Mouse (Mus musculus) liver, adult 2 months (tissue): ENCODE measurements around the gene Cacng3. TPM values are rescaled to one million over a fixed set of nuclear protein-coding genes. Genes with fewer than 3 reads are reported as not detected.
A peak's percentile ranks its signal among the peaks of the same experiment; 100 is the strongest.

Source experiments
- DNase-seq: peaks from one replicate; pipeline ENCODE4 v3.0.0-alpha.2; 2011; ENCODE audit warnings: low read depth, low spot score; ENCODE audit errors: extremely low read depth
- H3K27ac ChIP-seq: fragments of 200-500 bp; replicated peaks from 2 replicates; pipeline ENCODE4 v1.5.1; 2012; ENCODE audit warnings: low read depth, mild to moderate bottlenecking, control low read depth, inconsistent platforms, low read length; ENCODE audit not compliant: insufficient read depth
- H3K27me3 ChIP-seq: fragments of 200-500 bp; 2 replicates; pipeline ENCODE4 v1.6.1; 2012; ENCODE audit warnings: mild to moderate bottlenecking, moderate library complexity, low read length, inconsistent platforms; ENCODE audit not compliant: control insufficient read depth, insufficient read depth
- H3K36me3 ChIP-seq: fragments of 200-500 bp; 2 replicates; pipeline ENCODE4 v1.6.1; 2012; ENCODE audit warnings: low read length, inconsistent platforms; ENCODE audit not compliant: control insufficient read depth, insufficient read depth
- H3K4me1 ChIP-seq: fragments of 200-500 bp; 2 replicates; pipeline ENCODE4 v1.6.1; 2011; ENCODE audit warnings: low read length; ENCODE audit not compliant: control insufficient read depth, insufficient read depth
- H3K4me3 ChIP-seq: fragments of 200-500 bp; 2 replicates; pipeline ENCODE4 v1.5.1; 2011; ENCODE audit warnings: low read depth, mild to moderate bottlenecking, control low read depth, low read length, moderate library complexity; ENCODE audit not compliant: insufficient read depth
- H3K79me2 ChIP-seq: fragments of 200-500 bp; 2 replicates; pipeline ENCODE4 v1.6.1; 2012; ENCODE audit warnings: inconsistent platforms, mild to moderate bottlenecking, low read length, moderate library complexity; ENCODE audit not compliant: control insufficient read depth, insufficient read depth
- H3K9ac ChIP-seq: fragments of 200-500 bp; 2 replicates; pipeline ENCODE4 v1.6.1; 2012; ENCODE audit warnings: low read depth, mild to moderate bottlenecking, control low read depth, inconsistent platforms, low read length
- CTCF ChIP-seq: fragments of 200-500 bp; IDR thresholded peaks from 2 replicates; pipeline ENCODE4 v1.5.1; 2011; ENCODE audit warnings: low read depth, low read length, control low read depth
- POLR2A ChIP-seq: fragments of 200-500 bp; IDR thresholded peaks from 2 replicates; pipeline ENCODE4 v1.6.1; 2011; ENCODE audit warnings: low read length, control low read depth; ENCODE audit not compliant: insufficient read depth; ENCODE audit errors: extremely low read depth
- WGBS: fragments of 180-500 bp; shearing (Covaris S2); methylation state at CpG from one replicate; pipeline ENCODE4 v1.1.7; 2018; 5-methylcytosine and 5-hydroxymethylcytosine counted together
- polyA plus RNA-seq: library from polyadenylated mRNA; depleted of rRNA; stranded (reverse); fragments of >200 nt; gene quantifications from 2 replicates; pipeline ENCODE4 v1.2.3, GENCODE M21; 2012
- total RNA-seq: library from RNA; depleted of rRNA; stranded (reverse); fragments of >200 nt; gene quantifications from 2 replicates; pipeline ENCODE4 v1.2.3, GENCODE M21; 2014

The Cacng3 gene
- total and polyA plus RNA-seq, 2 experiments = not detected

DNA sequence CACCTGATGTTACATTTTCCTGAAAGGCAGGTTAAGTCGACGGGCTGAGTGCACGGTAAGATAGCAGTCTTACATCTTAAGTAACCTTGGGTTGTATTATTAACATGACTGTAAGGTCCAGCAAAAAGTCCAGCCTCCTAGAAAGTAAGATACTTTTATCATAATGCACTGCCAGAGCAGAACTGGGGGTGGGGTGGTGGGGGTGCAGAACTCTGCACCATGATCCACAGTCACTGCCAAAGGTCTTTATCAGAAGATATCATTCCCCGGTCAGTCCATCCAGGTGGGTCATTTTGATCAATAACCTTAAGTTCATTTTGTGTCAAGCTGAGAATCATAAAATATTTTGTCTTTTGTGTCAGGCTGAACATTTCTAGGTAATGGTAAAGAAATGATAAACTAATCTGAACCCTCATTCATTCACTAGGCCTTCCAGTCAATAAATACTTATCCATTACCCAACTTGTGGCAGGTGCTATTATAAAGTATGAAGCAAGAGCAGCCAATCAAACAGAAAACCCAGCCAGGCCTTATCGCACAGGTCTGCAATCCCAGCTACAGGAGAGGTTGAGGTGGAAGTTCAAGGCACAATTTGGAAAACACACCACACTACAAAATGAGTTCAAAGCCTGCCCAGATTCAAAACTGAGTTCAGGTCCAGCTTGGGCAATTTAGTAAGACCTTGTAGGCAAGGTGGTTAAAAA, 12.7 kb upstream of the Cacng3 start:
- WGBS = 37% methylated on average over 5 of the region's 5 CpGs
- Histone ChIP-seq H3K4me1 (peaks cover 10% of the 10 kb centered on the region), H3K4me3 (no peak overlapping the region), H3K27ac (peak overlapping the region; percentile 56; the same call in 1 of the 2 replicates), H3K79me2 (no peaks in the 10 kb centered on the region), H3K9ac (no peak overlapping the region), H3K27me3 (no peaks in the 10 kb centered on the region), H3K36me3 (no peaks in the 10 kb centered on the region)
- peak; percentile 99 for DNase-seq
- TF ChIP-seq CTCF (no peak), POLR2A (no peak)

DNA sequence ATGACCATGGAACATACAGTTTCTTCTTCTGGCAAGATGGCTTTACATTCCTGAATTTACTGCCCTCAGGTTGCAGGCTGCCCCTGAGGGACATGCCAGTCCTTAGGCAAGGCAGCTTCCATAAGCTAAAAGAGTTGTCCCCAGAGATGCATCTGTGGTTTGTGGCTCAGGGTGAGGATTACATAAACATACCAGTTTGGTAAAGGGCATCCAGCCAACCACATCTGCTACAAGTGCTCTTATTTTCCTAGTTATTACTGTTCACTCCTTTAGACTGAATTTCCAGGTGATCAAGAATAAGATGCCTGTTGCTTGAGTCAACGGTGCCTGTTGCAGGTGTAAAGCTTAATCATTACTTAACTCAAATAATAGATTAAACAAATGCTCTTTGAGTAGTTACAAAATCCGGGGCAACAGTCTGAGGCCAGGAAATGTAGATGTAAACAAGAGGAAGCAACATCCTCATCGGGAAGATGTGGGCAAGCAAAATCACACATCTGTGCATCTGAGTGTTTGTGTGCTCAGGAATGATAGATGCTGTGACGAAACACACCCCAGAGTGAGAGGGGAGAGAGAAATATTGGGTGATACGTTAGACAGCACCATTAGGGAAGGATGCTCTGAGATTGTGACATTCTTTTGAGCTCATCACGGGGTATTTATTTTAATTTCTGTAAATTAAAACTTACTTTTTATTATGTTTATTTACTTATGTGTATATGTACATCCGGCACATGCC, 4.8 kb upstream of the Cacng3 start:
- TF ChIP-seq POLR2A (no peak), CTCF (no peak)
- peak; percentile 79 for DNase-seq
- Histone ChIP-seq H3K36me3 (no peaks in the 10 kb centered on the region), H3K27ac (no peak overlapping the region), H3K4me1 (peaks cover 6% of the 10 kb centered on the region), H3K9ac (no peak overlapping the region), H3K4me3 (no peak overlapping the region), H3K27me3 (no peaks in the 10 kb centered on the region), H3K79me2 (no peaks in the 10 kb centered on the region)
- 29% methylated on average over 7 of the region's 7 CpGs for WGBS

DNA sequence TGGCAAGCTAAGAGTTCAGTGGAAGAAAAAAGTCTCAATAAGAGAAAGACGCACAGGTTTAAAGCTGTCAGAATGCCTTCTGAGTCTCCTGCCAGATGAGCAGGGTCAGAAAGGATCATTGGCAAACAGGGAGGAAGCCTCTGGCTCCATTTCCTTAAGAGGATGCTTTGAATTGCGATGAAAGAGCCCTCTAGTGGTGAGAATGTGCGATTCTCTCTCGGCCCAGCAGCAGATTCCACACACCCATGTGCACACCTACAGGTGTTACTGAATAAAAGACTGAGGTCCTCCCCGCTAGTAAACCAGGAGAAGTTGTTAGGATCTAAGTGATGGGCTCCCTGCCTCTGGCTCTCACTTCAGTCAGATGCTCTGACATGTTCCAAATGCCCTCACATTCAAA, 2.4 kb upstream of the Cacng3 start:
- no peaks in the 10 kb centered on the region for H3K36me3 ChIP-seq
- no peaks in the 10 kb centered on the region for H3K79me2 ChIP-seq
- H3K27ac ChIP-seq = no peak overlapping the region
- no peaks in the 10 kb centered on the region for H3K27me3 ChIP-seq
- peaks cover 6% of the 10 kb centered on the region for H3K4me1 ChIP-seq
- peak; percentile 58; the same call in 1 of the 2 replicates for TF ChIP-seq CTCF
- no peak for TF ChIP-seq POLR2A
- 23% methylated on average over 5 of the region's 5 CpGs for WGBS
- H3K4me3 ChIP-seq = no peak overlapping the region
- DNase-seq = peak; percentile 75
- H3K9ac ChIP-seq = no peak overlapping the region

DNA sequence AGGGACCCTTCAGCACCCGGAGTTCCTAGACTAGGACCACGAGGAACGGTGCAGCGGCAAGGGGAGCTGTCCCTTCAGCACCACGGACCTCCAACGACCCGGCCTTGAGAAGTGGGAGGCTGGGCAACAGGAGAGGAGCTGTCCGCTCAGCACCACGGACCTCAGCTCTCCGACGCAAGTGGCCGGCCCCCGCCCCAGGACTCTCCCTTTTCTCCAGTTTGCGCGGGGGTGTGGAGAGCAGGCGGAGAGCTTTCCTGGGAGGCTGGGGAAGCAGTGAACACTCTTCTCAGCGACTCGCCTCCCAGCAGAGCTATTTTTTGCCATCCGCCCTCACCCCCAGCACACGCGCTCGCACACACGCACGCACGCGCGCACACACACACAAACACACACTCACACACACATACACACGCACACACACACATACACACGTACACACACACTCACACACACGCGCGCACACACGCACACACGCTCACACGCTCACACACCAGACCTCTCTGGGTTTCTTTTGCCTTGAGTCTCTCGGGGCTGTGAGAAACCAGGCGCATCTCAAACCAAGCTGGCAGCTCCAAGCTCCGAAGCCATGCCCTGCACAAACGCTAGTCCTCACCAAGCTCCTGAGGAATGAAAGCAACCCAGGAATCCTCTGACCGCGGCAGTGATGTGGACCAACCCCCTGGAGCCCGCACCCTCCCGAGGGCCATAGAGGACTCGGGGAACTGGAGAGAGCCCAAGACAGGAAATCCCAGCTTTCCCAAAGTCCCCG, 765 bp downstream of the Cacng3 start:
- 17% methylated on average over 45 of the region's 45 CpGs for WGBS
- TF ChIP-seq CTCF (0 out of 2 replicates have a peak, but pooled peaks have one; percentile 22), POLR2A (no peak)

DNA sequence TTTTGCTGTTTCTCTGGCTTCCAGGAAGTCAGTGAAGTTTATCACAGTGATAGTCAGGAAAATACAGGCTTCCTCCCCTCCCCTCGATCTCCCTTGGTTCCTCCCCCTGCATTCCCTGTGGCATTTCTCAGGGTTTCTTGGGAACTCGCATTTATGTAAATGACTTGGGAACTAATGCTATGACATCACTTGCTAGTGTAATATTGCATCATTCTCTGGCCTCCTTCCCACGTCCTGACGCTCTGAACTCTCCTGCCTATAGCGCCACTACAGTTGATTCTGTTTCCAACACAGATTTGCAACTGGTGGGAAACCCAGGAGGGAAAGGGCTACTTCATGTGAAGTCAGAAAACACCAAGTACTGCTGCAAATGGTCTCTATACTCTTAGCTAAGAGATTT, 2.7 kb downstream of the Cacng3 start:
- 35% methylated on average over 5 of the region's 5 CpGs for WGBS

More for the DNA sequence above, 765 bp downstream of the Cacng3 start:
- no peaks in the 10 kb centered on the region for H3K27me3 ChIP-seq
- H3K4me3 ChIP-seq = no peak overlapping the region
- 0 out of 2 replicates have a peak, but pooled peaks cover under 1% of the 10 kb centered on the region for H3K4me1 ChIP-seq
- H3K36me3 ChIP-seq = no peaks in the 10 kb centered on the region
- H3K27ac ChIP-seq = no peak overlapping the region
- no peaks in the 10 kb centered on the region for H3K79me2 ChIP-seq
- DNase-seq = peak; percentile 58
- no peak overlapping the region for H3K9ac ChIP-seq

More for the DNA sequence above, 2.7 kb downstream of the Cacng3 start:
- H3K9ac ChIP-seq = no peak overlapping the region
- H3K27ac ChIP-seq = no peak overlapping the region
- no peaks in the 10 kb centered on the region for H3K27me3 ChIP-seq
- DNase-seq = no peak
- H3K79me2 ChIP-seq = no peaks in the 10 kb centered on the region
- H3K4me1 ChIP-seq = no peaks in the 10 kb centered on the region
- H3K36me3 ChIP-seq = no peaks in the 10 kb centered on the region
- TF ChIP-seq CTCF (no peak), POLR2A (no peak)
- no peak overlapping the region for H3K4me3 ChIP-seq
